Mouse (Mus musculus) neural tube, embryonic 10.5 days (tissue): ENCODE data around the gene Gm853.
A peak's percentile ranks its signal among the peaks of the same experiment; 100 is the strongest.

ENCODE experiments used
- DNase-seq: peaks from one replicate; pipeline ENCODE4 v3.0.0-alpha.2; 2017; ENCODE audit warnings: low spot score; ENCODE audit errors: extremely low spot score

The Gm853 gene

GRCm38 (mm10) chr4:130215392-130215791 lies 6.8 kb downstream of the Gm853 start:
- DNase-seq = no peak

DNA sequence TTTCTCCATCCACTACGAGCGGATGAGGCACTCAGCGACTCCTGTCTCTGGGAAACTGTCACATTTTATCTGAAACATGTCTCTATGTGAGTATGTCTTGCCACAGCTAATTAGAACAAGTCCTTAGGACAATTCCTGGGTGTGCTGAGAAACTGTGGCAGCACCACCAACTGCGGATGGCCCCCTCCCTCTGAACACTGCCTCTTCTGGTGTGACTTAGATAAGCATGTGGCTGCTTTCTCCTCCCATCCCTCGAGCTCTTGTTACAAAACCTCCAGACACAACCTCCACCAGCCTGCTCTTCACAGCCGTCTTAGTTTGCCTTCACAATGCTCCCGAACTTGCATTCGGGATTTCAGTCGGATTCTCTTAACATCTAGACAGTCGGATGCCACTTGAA lies 8.3 kb downstream of the Gm853 start:
- DNase-seq = no peak

GRCm38 (mm10) chr4:130213197-130213596 lies 9.0 kb downstream of the Gm853 start:
- DNase-seq = no peak

DNA sequence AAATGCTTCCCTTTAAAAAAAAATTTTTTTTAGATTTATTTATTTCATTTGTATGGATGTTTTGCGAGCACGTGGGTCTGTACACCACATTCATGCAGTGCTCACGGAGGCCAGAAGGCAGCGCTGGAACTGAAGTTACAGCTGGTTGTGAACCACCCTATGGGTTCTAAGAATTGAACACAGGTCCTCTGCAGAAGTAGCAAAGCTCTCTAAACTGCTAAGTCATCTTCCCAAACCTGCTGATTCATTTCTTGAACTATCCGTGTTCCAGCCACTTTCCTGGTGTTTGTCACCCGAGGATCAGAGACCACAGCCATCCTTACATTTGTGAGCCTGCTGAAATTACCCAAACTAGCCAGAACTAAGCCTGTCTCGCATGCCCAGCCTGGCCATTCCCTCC lies 9.8 kb downstream of the Gm853 start:
- no peak for DNase-seq

DNA sequence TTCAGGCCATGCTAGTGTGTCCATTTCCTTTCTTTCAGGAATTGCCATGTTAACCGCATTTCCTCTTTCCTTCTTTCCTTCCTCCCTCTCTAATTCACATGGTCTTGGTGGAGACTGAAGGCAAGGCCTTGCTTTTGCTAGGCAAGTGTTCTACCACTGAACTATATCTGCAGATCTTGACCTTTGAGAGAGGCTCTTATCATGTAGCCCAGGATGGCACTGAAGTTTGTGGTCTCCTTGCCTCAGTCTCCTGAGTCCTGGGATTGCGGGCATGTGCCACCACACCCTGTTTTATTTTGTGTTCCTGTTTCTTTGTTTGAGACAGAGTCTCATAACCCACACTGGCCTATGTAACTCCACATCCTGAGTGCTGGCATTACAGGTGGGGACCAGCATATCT lies 10.3 kb downstream of the Gm853 start:
- no peak for DNase-seq

DNA sequence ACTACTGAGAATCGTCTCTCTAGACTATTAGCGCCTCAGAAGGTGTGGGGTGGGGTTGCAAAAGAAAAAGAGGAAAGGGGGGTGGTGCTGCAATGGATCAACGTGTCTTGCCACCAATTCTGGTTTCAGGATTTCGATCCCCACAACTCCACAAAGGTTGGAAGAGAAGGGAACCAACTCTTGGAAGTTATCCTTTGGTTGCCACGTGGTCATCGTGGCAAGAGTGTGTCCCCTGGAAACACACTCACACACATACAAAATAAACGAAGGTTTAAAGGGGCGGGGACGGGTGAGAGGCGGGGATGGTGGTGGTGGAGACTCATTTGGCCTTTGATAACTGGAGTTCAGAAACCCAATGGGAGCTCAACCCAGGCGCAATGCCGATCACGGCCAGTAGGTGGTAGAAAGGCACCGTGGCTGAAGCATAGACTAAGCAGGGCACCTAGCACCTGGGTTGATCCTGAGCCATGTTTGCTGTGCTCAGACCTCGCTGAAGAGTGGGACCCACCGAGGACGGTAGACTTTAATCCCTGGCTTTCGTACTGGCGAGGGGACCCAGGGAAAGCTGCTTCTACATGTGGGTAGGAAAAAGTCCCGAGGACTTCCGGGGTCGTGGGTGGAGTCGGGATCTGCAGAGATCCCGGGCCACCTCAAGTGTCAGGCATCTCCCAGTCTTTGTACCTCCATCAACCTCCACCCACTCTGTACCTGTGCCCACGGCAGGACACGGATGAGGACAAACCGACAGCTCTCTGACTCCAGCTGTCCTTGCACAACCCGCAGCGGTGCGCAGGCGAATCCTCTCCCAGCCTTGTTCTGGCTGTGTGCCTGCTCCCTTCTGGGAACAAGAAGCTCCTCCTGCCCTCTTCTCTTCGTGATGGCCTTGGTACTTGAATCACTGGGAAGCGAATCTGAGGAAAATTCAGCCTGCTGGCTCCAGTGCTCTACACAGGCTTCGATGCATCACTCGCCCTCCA lies 23.2 kb downstream of the Gm853 start:
- DNase-seq = peak; percentile 92

DNA sequence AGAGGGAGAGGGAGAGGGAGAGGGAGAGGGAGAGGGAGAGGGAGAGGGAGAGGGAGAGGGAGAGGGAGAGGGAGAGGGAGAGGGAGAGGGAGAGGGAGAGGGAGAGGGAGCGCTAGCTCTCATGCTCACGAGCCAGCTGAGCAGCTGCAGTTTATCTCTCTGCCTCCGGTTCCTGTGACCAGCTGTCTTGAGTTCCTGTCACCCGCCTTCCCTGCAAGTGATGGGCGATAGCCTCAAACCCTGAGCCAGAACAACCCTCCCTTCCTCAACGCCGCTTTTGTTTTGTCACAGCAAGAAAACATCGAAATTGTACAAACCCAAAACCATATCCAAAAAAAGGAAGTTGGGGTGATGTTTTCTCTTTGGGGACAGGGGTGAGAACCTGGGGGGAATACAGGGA lies 25.7 kb downstream of the Gm853 start:
- DNase-seq = no peak

DNA sequence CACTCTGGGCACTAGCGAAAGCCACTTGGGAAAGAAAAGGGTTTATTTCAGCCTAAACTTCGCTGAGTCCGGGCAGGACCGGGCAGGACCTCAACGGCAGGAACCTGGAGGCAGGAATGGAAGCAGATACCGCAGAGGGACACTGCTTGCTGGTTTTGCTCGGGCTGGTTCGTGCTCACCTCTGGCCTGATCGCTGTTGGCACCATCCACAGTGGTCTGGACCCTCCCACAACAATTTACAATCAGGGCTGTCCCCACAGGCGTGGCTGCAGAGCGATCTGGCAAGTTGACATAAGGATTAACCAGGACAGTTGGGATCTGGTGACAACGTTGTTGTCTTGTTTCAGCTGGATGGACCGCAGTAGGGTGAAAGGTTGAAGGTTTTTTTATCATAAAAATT lies 26.3 kb downstream of the Gm853 start:
- DNase-seq = no peak

- no peak for DNase-seq
These were observed 29.9 kb downstream of the Gm853 start for GRCm38 (mm10) chr4:130192266-130192665.

DNA sequence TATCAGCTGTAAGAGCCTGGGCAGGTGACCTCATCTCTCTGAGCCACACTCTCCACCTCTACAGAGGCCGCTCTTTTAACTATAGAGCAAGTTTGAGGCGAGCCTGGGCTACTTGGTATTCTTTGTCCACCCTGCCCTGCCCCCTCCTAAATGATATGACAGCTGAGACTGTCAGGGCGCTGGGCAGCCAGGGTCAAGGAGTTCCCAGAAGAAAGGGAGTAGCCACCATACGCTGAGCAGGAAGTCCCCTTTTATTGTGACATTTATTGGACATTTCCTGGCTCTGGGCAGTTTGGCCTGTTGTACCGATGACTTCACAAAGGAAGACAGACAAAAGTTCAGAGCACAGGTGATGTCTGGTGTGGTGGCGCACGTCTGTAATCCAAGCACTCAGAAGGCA lies 32.6 kb downstream of the Gm853 start:
- DNase-seq = no peak

- peak; percentile 85 for DNase-seq
These were observed 33.3 kb downstream of the Gm853 start for GRCm38 (mm10) chr4:130188806-130189297.

GRCm38 (mm10) chr4:130186891-130187290 lies 35.3 kb downstream of the Gm853 start:
- no peak for DNase-seq

DNA sequence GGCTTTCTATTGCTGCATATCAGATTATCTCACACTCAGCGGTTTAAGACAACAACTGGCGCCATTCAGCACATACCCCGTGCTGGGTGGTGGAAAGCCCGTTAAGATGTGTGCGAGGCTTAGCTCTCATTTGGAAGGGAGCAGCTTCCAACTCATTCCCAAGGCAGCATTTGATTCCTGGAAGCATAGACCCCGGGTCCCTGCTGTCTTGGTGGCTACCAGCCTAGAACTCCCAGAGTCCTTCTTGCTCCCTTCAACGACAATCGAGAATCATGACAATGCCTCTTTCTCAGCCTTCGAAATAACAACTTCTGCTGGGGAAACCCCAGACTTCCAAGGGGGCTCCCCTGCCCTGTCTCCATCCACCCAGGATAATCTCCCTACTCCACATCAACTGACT lies 35.8 kb downstream of the Gm853 start:
- DNase-seq = no peak

DNA sequence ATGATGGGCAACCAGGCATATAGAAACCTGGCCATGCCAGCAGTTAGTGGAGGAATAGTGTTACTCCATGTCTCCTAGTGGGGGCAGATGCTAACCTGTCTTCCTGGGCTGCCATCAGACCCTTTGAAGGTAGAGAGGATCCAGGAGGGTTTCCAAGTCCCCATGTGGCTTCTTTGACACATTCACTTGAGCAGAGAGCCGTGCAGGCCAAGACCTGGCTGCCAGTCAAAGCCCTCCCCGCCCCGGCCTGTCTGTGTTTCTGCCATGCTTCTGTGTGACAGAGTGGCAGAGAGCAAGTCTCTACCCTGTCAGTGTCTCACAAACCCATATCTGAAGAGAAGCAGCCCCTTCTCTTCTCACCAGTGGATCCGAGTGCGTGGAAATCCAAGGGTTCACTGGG lies 38.3 kb downstream of the Gm853 start:
- no peak for DNase-seq

GRCm38 (mm10) chr4:130183023-130183422 lies 39.2 kb downstream of the Gm853 start:
- DNase-seq = no peak

- DNase-seq = no peak
These were observed 40.3 kb downstream of the Gm853 start for GRCm38 (mm10) chr4:130181886-130182285.

DNA sequence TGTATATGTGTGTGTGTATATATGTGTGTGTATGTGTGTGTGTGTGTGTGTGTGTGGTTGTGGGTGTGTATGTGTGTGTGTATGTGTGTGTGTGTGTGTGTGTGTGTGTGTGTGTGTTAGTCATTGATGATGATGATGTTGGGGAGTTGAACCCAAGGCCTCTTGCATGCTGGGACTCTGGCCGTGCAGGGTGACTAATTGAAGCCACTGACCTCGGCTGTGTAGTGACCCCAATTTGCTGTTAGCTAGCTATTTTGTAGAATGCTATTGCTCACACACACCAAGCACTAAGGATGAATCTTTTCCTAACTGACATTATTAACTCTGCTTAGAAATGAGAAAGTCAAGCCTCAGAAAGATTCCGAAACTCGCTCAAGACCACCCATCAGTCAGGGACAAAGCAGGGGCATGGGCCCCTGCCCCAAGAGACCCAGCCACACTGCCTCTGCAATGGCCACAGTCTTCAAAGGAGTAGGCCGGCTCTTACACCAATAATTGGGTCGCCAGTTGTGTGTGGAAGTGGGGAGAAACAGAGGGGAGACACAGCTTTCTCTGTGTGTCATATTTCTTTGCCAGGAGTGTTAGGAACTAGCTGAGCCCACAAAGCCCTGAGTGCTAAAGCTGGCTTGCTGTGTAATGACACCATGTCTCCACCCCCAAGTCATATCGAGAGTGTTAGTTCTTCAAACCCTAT lies 41.1 kb downstream of the Gm853 start:
- no peak for DNase-seq

- no peak for DNase-seq
These were observed 42.3 kb downstream of the Gm853 start for GRCm38 (mm10) chr4:130179876-130180275.

DNA sequence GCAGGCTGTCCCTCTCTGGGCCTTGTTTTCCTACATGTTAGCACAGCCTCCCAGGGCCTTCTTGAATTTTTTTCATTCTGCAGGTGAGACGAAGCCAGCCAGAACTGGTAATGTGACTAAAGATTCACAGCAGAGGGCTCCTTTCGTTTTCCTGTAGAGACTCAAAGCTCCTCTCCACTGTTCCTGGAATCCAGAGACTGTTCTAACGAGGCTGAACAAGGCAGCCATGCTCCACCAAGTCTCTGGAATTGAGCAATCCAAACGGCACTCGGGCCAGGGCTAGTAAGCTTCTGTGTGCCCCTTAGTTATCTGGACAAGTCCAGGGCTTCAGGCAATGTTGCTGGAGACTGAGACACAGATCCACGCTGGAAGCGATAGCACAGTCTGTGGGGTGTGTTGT lies 44.7 kb downstream of the Gm853 start:
- no peak for DNase-seq

- DNase-seq = no peak
These were observed 45.1 kb downstream of the Gm853 start for GRCm38 (mm10) chr4:130177087-130177486.

DNA sequence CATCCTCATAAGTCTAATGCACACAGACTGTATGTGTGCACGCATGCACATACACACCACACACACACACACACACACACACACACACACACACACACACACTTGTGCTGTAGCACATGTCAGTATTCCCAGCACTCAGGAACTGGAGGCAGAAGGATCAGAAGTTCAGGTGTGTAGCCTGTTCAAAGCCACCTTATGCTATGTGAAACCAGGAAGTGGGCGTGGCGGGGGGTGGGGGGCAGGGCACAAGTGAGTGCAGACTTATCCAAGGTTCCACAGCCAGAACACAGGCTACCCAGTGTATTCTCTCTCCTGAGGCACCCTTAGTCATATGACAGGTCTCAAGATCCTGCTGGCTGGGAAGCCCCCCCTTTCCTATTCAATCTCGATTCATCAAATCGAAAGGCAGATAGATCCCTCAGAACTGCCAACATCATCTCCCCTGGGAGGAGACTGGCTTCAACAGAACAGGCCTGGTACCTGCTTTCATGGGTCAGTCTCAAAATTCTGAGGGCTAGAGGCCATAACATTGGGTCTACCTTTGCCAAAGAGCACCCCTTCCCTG lies 46.0 kb downstream of the Gm853 start:
- no peak for DNase-seq

DNA sequence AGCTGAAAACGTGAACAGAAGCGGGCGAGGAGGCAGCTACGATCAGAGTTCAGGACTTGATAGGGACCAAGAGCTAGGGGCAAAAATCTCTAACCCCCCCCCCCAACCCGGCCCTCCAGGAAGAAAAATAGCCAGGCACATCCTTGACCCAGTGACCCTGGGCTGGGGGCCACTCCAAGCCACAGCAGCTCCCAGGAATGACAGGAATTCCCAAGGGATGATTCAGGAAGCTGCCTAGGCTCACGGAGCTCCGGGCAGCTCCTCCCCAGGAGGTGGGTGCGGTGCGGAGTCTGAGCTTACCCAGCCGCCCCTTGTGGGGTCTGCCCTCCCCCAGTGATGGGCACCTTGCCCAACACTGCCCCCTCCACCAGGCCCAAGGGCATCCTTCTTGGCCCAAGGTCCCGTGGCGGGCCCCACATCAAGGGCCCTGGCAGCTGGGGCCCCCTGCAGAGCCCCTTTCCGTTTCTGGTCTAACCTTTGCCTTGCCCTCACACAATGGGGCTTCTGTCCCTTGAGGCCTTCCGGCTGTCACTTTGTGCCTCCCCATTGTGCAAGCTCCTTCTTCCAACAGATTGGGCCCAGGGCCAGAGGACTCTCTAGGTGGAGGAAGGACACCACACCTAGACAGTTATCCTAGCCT lies 47.0 kb downstream of the Gm853 start, which contains the start of gene Tinagl1:
Gene Tinagl1 (minus strand): TSS at position 51 of the 640 bp plus-strand sequence.
- DNase-seq = peak; percentile 38
